In the genomic region with DNA sequence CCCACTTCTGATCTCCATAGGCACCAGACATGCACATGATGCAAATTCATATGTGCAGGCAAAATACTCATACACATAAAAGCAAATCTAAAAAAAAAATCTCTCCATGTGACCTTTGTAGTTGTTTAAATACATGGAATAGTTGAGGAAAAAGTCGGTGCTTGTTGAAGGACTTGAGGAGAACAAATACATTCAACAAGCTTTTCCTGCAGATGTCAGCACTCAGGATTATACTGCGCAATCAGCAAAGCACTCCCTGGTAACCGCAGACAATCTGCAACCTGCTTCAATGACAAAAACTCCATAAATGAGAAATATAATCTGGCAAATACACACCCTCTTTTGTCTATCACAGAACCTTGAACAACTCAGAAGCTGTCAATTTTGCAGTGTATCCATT, we compare ENCODE assay signal across 30 mouse cellular contexts. TPM values are rescaled to one million over a fixed set of nuclear protein-coding genes. Genes with fewer than 3 reads are reported as not detected.
"Had no signal": no experiment of that assay in that cellular context is flagged by ENCODE, and none has a peak within 500 bp of the region (broad histone marks: within the 10 kb centered on the region; RNA-seq: fewer than 3 reads in every experiment).

No protein-coding gene starts in this region.

- H3K9me3 ChIP-seq: limb, embryonic 10.5 days; limb, embryonic 12.5 days; limb, embryonic 13.5 days; limb, embryonic 15.5 days; liver, embryonic 12.5 days; liver, embryonic 13.5 days; liver, embryonic 15.5 days; lung, embryonic 15.5 days; megakaryocyte, embryonic 14.5 days; midbrain, embryonic 10.5 days; midbrain, embryonic 12.5 days; midbrain, embryonic 13.5 days; midbrain, embryonic 15.5 days; neural tube, embryonic 12.5 days had no signal

- H3K4me1 ChIP-seq: limb, embryonic 12.5 days; limb, embryonic 13.5 days; limb, embryonic 15.5 days; liver, embryonic 15.5 days; lung, embryonic 15.5 days; megakaryocyte, embryonic 14.5 days; midbrain, embryonic 10.5 days; midbrain, embryonic 12.5 days; midbrain, embryonic 13.5 days; midbrain, embryonic 15.5 days; neural tube, embryonic 12.5 days had no signal

- DNase-seq: left cerebral cortex, postnatal 4 days; liver; liver, embryonic 13.5 days; liver, postnatal 0 days; lung, adult 2 months; lung, embryonic 14.5 days; lung, postnatal 10 days; lung, postnatal 14 days; lung, postnatal 4 days; midbrain, embryonic 14.5 days had no signal

- H3K27ac ChIP-seq: left cerebral cortex, adult 2 months; limb, embryonic 10.5 days; limb, embryonic 12.5 days; limb, embryonic 13.5 days; limb, embryonic 15.5 days; liver, embryonic 12.5 days; liver, embryonic 13.5 days; liver, embryonic 14.5 days; liver, embryonic 15.5 days; lung, embryonic 15.5 days; macrophage; midbrain, embryonic 10.5 days; midbrain, embryonic 12.5 days; midbrain, embryonic 13.5 days; midbrain, embryonic 15.5 days; neural tube, embryonic 12.5 days had no signal

- ATAC-seq: liver, embryonic 12.5 days; liver, postnatal 0 days; midbrain, embryonic 13.5 days; midbrain, embryonic 15.5 days; midbrain, embryonic 16.5 days had no signal

- H3K4me3 ChIP-seq: left cerebral cortex, adult 2 months; limb, embryonic 10.5 days; limb, embryonic 12.5 days; limb, embryonic 13.5 days; limb, embryonic 15.5 days; liver, embryonic 12.5 days; liver, embryonic 13.5 days; liver, embryonic 15.5 days; lung, embryonic 15.5 days; megakaryocyte, embryonic 14.5 days; midbrain, embryonic 10.5 days; midbrain, embryonic 12.5 days; midbrain, embryonic 13.5 days; midbrain, embryonic 15.5 days; myocyte; neural tube, embryonic 12.5 days had no signal

- H3K27me3 ChIP-seq: limb, embryonic 12.5 days; limb, embryonic 13.5 days; limb, embryonic 15.5 days; liver, embryonic 12.5 days; liver, embryonic 13.5 days; liver, embryonic 15.5 days; lung, embryonic 15.5 days; megakaryocyte, embryonic 14.5 days; midbrain, embryonic 12.5 days; midbrain, embryonic 13.5 days; midbrain, embryonic 15.5 days; neural tube, embryonic 12.5 days had no signal

- H3K36me3 ChIP-seq: limb, embryonic 10.5 days; limb, embryonic 12.5 days; limb, embryonic 13.5 days; limb, embryonic 15.5 days; liver, embryonic 12.5 days; liver, embryonic 13.5 days; liver, embryonic 15.5 days; lung, embryonic 15.5 days; midbrain, embryonic 10.5 days; midbrain, embryonic 12.5 days; midbrain, embryonic 13.5 days; midbrain, embryonic 15.5 days had no signal

- H3K9ac ChIP-seq: limb, embryonic 12.5 days; limb, embryonic 13.5 days; limb, embryonic 15.5 days; liver, embryonic 12.5 days; liver, embryonic 13.5 days; liver, embryonic 14.5 days; liver, embryonic 15.5 days; liver, postnatal 0 days; lung, embryonic 14.5 days; lung, embryonic 15.5 days; midbrain, embryonic 12.5 days; midbrain, embryonic 13.5 days; midbrain, embryonic 15.5 days; neural tube, embryonic 12.5 days had no signal

- H3K4me2 ChIP-seq: limb, embryonic 12.5 days; limb, embryonic 13.5 days; limb, embryonic 15.5 days; liver, embryonic 11.5 days; liver, embryonic 12.5 days; liver, embryonic 13.5 days; liver, embryonic 15.5 days; lung, embryonic 14.5 days; lung, embryonic 15.5 days; midbrain, embryonic 11.5 days; midbrain, embryonic 12.5 days; midbrain, embryonic 13.5 days; midbrain, embryonic 15.5 days; neural tube, embryonic 12.5 days had no signal

RNA-seq across cellular contexts. Expression of a gene that starts 59.5 kb away (rescaled TPM):
- polyA plus RNA-seq: macrophage, myocyte had no signal
